Mouse (Mus musculus) limb, embryonic 14.5 days (tissue): ENCODE data around the gene Slc32a1. TPM values are rescaled to one million over a fixed set of nuclear protein-coding genes. Genes with fewer than 3 reads are reported as not detected.

Source experiments
- ATAC-seq: fragments of 200-750 bp; cut with Nextera tagmentation; 2 replicates; pipeline ENCODE4 v1.8.0; 2017; ENCODE audit warnings: low read depth, moderate number of reproducible peaks, moderate TSS enrichment; ENCODE audit not compliant: low FRiP score
- DNase-seq: peaks from one replicate; pipeline ENCODE4 v3.0.0-alpha.2; 2015; ENCODE audit warnings: low spot score
- H3K27ac ChIP-seq: fragments of 300-500 bp; sonication (generic); replicated peaks from 2 replicates; pipeline ENCODE4 v1.5.1; 2014; ENCODE audit warnings: low read depth, mild to moderate bottlenecking, low read length, moderate library complexity, mixed read lengths
- H3K27me3 ChIP-seq: fragments of 300-500 bp; sonication (generic); 2 replicates; pipeline ENCODE4 v1.6.1; 2014; ENCODE audit warnings: low read length, mixed read lengths; ENCODE audit not compliant: control insufficient read depth, insufficient read depth
- H3K36me3 ChIP-seq: fragments of 300-500 bp; sonication (generic); 2 replicates; pipeline ENCODE4 v1.6.1; 2014; ENCODE audit warnings: mild to moderate bottlenecking, low read length, moderate library complexity, mixed read lengths; ENCODE audit not compliant: control insufficient read depth, insufficient read depth
- H3K4me1 ChIP-seq: fragments of 300-500 bp; sonication (generic); 2 replicates; pipeline ENCODE4 v1.6.1; 2014; ENCODE audit warnings: antibody characterized with exemption, low read length, mixed read lengths; ENCODE audit not compliant: control insufficient read depth, insufficient read depth
- H3K4me2 ChIP-seq: fragments of 300-500 bp; sonication (generic); replicated peaks from 2 replicates; pipeline ENCODE4 v1.6.1; 2014; ENCODE audit warnings: low read depth, mild to moderate bottlenecking, low read length, moderate library complexity; ENCODE audit not compliant: severe bottlenecking
- H3K4me3 ChIP-seq: fragments of 300-500 bp; sonication (generic); replicated peaks from 2 replicates; pipeline ENCODE4 v1.5.1; 2014; ENCODE audit warnings: low read length
- H3K9ac ChIP-seq: fragments of 300-500 bp; sonication (generic); 2 replicates; pipeline ENCODE4 v1.6.1; 2014; ENCODE audit warnings: mild to moderate bottlenecking, low read depth, low read length, moderate library complexity; ENCODE audit not compliant: severe bottlenecking
- H3K9me3 ChIP-seq: fragments of 300-500 bp; sonication (generic); 2 replicates; pipeline ENCODE4 v1.6.1; 2016; ENCODE audit warnings: low read length; ENCODE audit not compliant: control insufficient read depth
- POLR2A ChIP-seq: fragments of 200-500 bp; IDR thresholded peaks from 2 replicates; pipeline ENCODE4 v1.8.0; 2012; ENCODE audit warnings: inconsistent platforms, mild to moderate bottlenecking, moderate library complexity, borderline replicate concordance; ENCODE audit not compliant: insufficient read depth, insufficient read length; ENCODE audit errors: extremely low read depth
- WGBS: fragments of 180-500 bp; shearing (Covaris S2); extraction: QIAGEN DNeasy Blood & Tissue Kit; methylation state at CpG from one replicate; pipeline ENCODE4 v1.1.7; 2014; 5-methylcytosine and 5-hydroxymethylcytosine counted together
- microRNA counts: library from miRNA; unstranded; fragments of <30 nt; microRNA quantifications from one replicate; lab custom pipeline; 2016
- microRNA-seq: library from miRNA; unstranded; fragments of <30 nt; microRNA quantifications from one replicate; pipeline ENCODE4, GENCODE M21; 2016
- polyA plus RNA-seq, 2 experiments: library from polyadenylated mRNA; depleted of rRNA in 1 of 2; stranded (reverse) in 1 of 2; unstranded in 1 of 2; fragments of >200 nt; fragmentation: Nextera tagmentation in 1 of 2; extraction: Ambion mirVana in 1 of 2; gene quantifications; 2 replicates each; pipeline versions ENCODE4 v1.2.1 to v1.2.3; 2012 to 2014

Slc32a1 gene
- polyA plus RNA-seq, 2 experiments = 0.21 TPM; not detected in 1

DNA sequence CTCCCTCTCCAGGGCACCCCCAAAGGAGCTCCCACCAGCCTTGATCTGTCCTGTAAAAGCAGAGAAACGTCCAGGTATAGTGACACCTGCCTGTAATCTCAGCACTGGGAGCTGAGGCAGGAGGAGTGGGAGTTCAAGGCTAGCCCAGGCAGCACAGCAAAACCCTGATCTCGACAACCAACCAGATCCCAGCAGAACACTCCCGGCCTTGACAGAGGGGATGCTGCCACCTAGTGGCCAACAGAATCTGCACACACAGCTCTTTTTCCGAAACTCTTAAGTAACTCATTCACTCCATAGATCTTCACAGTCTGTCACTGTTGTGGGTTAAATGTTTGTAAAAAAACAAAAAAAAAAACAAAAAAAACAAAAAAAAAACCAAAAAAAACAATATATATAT is 42.4 kb downstream of the Slc32a1 start:
- Histone ChIP-seq H3K27me3 (no peaks in the 10 kb centered on the region), H3K36me3 (no peaks in the 10 kb centered on the region), H3K27ac (no peak overlapping the region), H3K9me3 (no peaks in the 10 kb centered on the region), H3K9ac (no peak overlapping the region), H3K4me2 (no peak overlapping the region), H3K4me3 (no peak overlapping the region), H3K4me1 (no peaks in the 10 kb centered on the region)
- DNase-seq (peak; percentile 71), ATAC-seq (peak; percentile 65; the same call in 1 of the 2 replicates)
- TF ChIP-seq POLR2A = no peak
- 7% methylated on average over 4 of the region's 4 CpGs for WGBS

- Histone ChIP-seq H3K27ac (no peak overlapping the region), H3K9ac (no peak overlapping the region), H3K27me3 (no peaks in the 10 kb centered on the region), H3K4me1 (peaks cover 5% of the 10 kb centered on the region; the same call in 1 of the 2 replicates), H3K9me3 (no peaks in the 10 kb centered on the region), H3K4me2 (no peak overlapping the region), H3K4me3 (no peak overlapping the region), H3K36me3 (no peaks in the 10 kb centered on the region)
- no peak for ATAC-seq
- no peak for TF ChIP-seq POLR2A
- 83% methylated on average over 9 of the region's 9 CpGs for WGBS
- DNase-seq = no peak
Measured at GRCm38 (mm10) chr2:158654717-158655116, 44.1 kb downstream of the Slc32a1 start.

DNA sequence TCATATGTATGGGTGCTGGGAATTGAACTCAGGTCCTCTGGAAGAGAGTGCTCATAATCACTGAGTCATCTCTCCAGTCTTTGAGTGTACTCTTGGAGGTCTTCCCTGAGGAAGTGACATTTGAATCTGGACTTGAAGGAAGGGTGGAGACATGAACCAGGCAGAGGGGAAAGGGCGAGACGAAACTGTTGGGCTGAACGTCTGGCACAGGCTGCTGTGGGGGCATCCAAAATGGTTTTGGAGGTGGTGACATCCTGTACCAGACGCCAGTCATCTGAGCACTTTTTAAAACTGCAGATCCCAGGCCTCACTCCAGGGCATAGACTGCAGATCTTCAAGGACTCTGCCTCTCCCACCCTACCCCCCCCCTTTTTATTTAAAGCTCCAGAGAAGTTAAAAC is 45.2 kb downstream of the Slc32a1 start:
- no peak for TF ChIP-seq POLR2A
- ATAC-seq (no peak), DNase-seq (no peak)
- Histone ChIP-seq H3K27me3 (no peaks in the 10 kb centered on the region), H3K4me3 (no peak overlapping the region), H3K9me3 (no peaks in the 10 kb centered on the region), H3K4me1 (peaks cover 5% of the 10 kb centered on the region; the same call in 1 of the 2 replicates), H3K4me2 (no peak overlapping the region), H3K27ac (no peak overlapping the region), H3K36me3 (no peaks in the 10 kb centered on the region), H3K9ac (no peak overlapping the region)
- WGBS = 81% methylated on average over 4 of the region's 4 CpGs

GRCm38 (mm10) chr2:158658822-158659221 is 48.3 kb downstream of the Slc32a1 start:
- Histone ChIP-seq H3K4me1 (peaks cover 5% of the 10 kb centered on the region; the same call in 1 of the 2 replicates), H3K36me3 (no peaks in the 10 kb centered on the region), H3K4me3 (no peak overlapping the region), H3K4me2 (no peak overlapping the region), H3K9me3 (no peaks in the 10 kb centered on the region), H3K27me3 (no peaks in the 10 kb centered on the region), H3K27ac (peak overlapping the region; percentile 39; the same call in 1 of the 2 replicates), H3K9ac (no peak overlapping the region)
- DNase-seq (no peak), ATAC-seq (peak; percentile 47; the same call in 1 of the 2 replicates)
- 26% methylated on average over 6 of the region's 6 CpGs for WGBS
- no peak for TF ChIP-seq POLR2A

DNA sequence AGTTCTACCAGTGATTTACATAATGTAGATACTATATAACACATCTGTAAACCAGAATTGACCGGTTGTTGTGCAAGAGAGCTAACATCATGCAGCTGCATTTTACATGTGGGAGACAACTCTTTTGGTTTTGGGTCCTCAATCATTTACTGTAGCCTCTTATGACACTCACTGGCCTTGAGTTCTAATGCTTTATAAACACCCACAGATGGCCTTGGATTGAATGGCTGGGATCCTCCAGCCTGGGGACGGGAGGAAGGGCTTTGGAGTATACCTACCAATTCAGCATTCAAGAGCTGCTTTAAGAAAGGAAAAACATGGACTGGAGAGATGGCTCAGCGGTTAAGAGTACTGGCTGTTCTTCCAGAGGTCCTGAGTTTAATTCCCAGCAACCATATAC is 48.8 kb downstream of the Slc32a1 start:
- 70% methylated on average over 3 of the region's 3 CpGs for WGBS
- no peak for ATAC-seq
- Histone ChIP-seq H3K4me2 (no peak overlapping the region), H3K4me1 (peaks cover 5% of the 10 kb centered on the region; the same call in 1 of the 2 replicates), H3K4me3 (no peak overlapping the region), H3K9me3 (no peaks in the 10 kb centered on the region), H3K9ac (no peak overlapping the region), H3K27ac (peak overlapping the region; percentile 39; the same call in 1 of the 2 replicates), H3K36me3 (no peaks in the 10 kb centered on the region), H3K27me3 (no peaks in the 10 kb centered on the region)
- no peak for DNase-seq
- TF ChIP-seq POLR2A = no peak

DNA sequence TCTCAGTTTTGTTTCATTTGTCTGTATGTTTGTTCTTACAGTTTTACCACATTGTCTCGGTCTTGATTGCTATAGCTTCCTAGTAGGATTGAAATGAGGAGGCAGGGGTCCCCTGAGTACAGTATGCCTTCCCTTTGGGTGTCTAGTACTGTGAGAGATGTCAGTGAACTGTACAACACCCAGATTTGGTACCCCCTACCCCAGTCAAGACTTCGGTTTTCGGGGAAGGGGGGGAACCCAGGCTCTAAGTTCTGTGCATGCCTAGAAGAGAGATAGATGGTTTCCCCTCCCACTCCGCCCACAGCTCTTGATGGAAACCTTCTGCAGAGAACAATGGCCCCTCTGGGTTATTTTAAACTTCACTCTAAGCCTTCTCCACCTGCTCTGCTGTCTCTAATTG is 54.5 kb downstream of the Slc32a1 start, which contains the start of gene Ppp1r16b:
Ppp1r16b (plus strand) TSS at position 301 of the 400 bp plus-strand sequence.
- 72% methylated on average over 4 of the region's 4 CpGs for WGBS
- Histone ChIP-seq H3K9me3 (no peaks in the 10 kb centered on the region), H3K4me3 (no peak within 1 kb of the TSS), H3K27ac (no peak within 1 kb of the TSS; the same call in 1 of the 2 replicates), H3K4me2 (no peak within 1 kb of the TSS), H3K36me3 (no peaks in the 10 kb centered on the region), H3K9ac (no peak within 1 kb of the TSS), H3K4me1 (peaks cover 22% of the 10 kb centered on the region; the same call in 1 of the 2 replicates), H3K27me3 (peaks cover 37% of the 10 kb centered on the region)
- no peak for TF ChIP-seq POLR2A
- DNase-seq (no peak), ATAC-seq (no peak)

MicroRNA genes within 50 kb of the gene (microRNA counts, 519-probe panel; counts per million panel counts)
- microRNA mmu-miR-3474 (lab: Ali Mortazavi, UCI) = not detected

Small RNA genes lying within 50 kb of the gene (microRNA-seq; reads per million reads assigned to microRNA genes)
- gene Mir3474 = 0.92 reads per million

Other genes with a start within 250 kb of the Slc32a1 start
- 10.8 and 11.7 TPM in 2 replicates for gene Snhg11, start 235.1 kb upstream of the Slc32a1 start, polyA plus RNA-seq (2012; rRNA removed)
- 2.8 and 3.5 TPM in 2 replicates for gene Snhg11, start 235.1 kb upstream of the Slc32a1 start, polyA plus RNA-seq (2014; fragmentation: Nextera tagmentation; extraction: Ambion mirVana)
- 20.1 and 25.2 TPM in 2 replicates for gene Ralgapb, start 200.9 kb upstream of the Slc32a1 start, polyA plus RNA-seq (2012; rRNA removed)
- gene Ralgapb, start 200.9 kb upstream of the Slc32a1 start, polyA plus RNA-seq (2014; fragmentation: Nextera tagmentation; extraction: Ambion mirVana) = 20.2 and 23.3 TPM in 2 replicates
- gene Adig, start 108.2 kb upstream of the Slc32a1 start, polyA plus RNA-seq (2012; rRNA removed) = 0.26 and 0.97 TPM in 2 replicates
- 1.1 and 1.7 TPM in 2 replicates for gene Adig, start 108.2 kb upstream of the Slc32a1 start, polyA plus RNA-seq (2014; fragmentation: Nextera tagmentation; extraction: Ambion mirVana)
- 3.3 and 5.5 TPM in 2 replicates for gene Arhgap40, start 98.0 kb upstream of the Slc32a1 start, polyA plus RNA-seq (2012; rRNA removed)
- 3.9 and 4.0 TPM in 2 replicates for gene Arhgap40, start 98.0 kb upstream of the Slc32a1 start, polyA plus RNA-seq (2014; fragmentation: Nextera tagmentation; extraction: Ambion mirVana)
- 13.5 and 14.5 TPM in 2 replicates for gene Actr5, start 14.1 kb downstream of the Slc32a1 start, polyA plus RNA-seq (2012; rRNA removed)
- gene Actr5, start 14.1 kb downstream of the Slc32a1 start, polyA plus RNA-seq (2014; fragmentation: Nextera tagmentation; extraction: Ambion mirVana) = 12.3 and 13.4 TPM in 2 replicates
- gene Ppp1r16b, start 54.6 kb downstream of the Slc32a1 start, polyA plus RNA-seq (2012; rRNA removed) = 1.1 and 1.4 TPM in 2 replicates
- 3.9 and 4.1 TPM in 2 replicates for gene Ppp1r16b, start 54.6 kb downstream of the Slc32a1 start, polyA plus RNA-seq (2014; fragmentation: Nextera tagmentation; extraction: Ambion mirVana)
- 38.5 and 48.6 TPM in 2 replicates for gene Fam83d, start 157.3 kb downstream of the Slc32a1 start, polyA plus RNA-seq (2012; rRNA removed)
- gene Fam83d, start 157.3 kb downstream of the Slc32a1 start, polyA plus RNA-seq (2014; fragmentation: Nextera tagmentation; extraction: Ambion mirVana) = 35.0 and 39.7 TPM in 2 replicates
- gene Dhx35, start 184.0 kb downstream of the Slc32a1 start, polyA plus RNA-seq (2012; rRNA removed) = 24.2 and 29.5 TPM in 2 replicates
- 12.3 and 13.7 TPM in 2 replicates for gene Dhx35, start 184.0 kb downstream of the Slc32a1 start, polyA plus RNA-seq (2014; fragmentation: Nextera tagmentation; extraction: Ambion mirVana)